Mouse (Mus musculus): ENCODE data around the gene Lingo3. TPM values are rescaled to one million over a fixed set of nuclear protein-coding genes. Genes with fewer than 3 reads are reported as not detected.

Gene Lingo3
- polyA plus RNA-seq, 1 experiment from 2014 or later: 0.10 TPM

GRCm38 (mm10) chr10:80793803-80794202 is 50.0 kb downstream of the Lingo3 start:
- H3K27me3 ChIP-seq: no peaks in the 10 kb centered on the region
- ATAC-seq (no peak), DNase-seq (ENCODE audit: low read depth, low spot score) (no peak)
- in situ Hi-C loops (cut with MboI; ENCODE audit: low pct_unique_long_range_greater_than_20kb): no loop called here
- TF ChIP-seq CTCF (IDR thresholded peaks at IDR 0.05): no peak
- ChIA-PET CTCF (no interaction called here), POLR2A (interaction anchor here (1.0 kb wide), 1 partner anchor 39 kb away, joined by 10 read pairs; the partner anchor contains the start of gene Dot1l)

DNA sequence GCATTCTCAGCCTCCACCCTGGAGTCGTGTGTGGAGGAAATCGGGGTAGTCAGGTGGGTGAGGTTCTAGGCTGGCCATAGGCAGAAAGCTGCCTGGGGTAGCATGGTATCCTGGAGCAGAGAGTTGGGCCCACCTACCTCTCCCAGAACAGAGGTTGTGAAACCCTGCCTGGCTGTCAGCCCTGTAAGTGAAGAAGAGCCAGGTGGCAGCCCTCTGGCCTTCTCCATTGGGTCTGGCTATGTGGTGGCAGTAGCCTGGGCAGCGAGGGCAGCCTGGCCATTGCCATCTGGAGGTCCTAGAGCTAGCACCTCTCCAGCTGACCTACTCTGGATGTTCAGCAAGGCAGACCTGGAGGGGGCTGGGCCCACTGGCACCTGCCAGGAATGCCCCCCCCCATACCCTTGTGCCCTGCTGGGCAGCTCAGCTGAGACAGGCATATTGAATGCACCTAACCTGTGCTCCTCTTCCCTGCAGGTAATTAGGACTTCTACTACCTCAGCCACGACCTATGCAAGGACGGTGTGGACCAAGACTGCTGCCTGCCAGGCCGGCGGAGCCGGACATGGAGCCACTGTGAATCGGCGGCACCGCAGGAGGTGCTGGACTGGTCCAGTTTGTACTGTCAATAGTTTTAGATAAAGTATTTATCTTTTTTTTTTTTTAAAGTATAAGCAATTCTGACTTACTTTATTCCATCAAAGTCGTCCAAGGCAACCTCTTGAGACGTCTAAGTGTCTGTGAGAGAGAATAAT is 50.6 kb downstream of the Lingo3 start:
- H3K27me3 ChIP-seq: no peaks in the 10 kb centered on the region
- in situ Hi-C loops (cut with MboI; ENCODE audit: low pct_unique_long_range_greater_than_20kb): no loop called here
- ChIA-PET CTCF (no interaction called here), POLR2A (interaction anchor here (1.1 kb wide), 1 partner anchor 15 kb away, joined by 3 read pairs; no protein-coding TSS in a partner anchor)
- no peak for TF ChIP-seq CTCF (IDR thresholded peaks at IDR 0.05)
- ATAC-seq: no peak
- DNase-seq (ENCODE audit: low read depth, low spot score): no peak

- TF ChIP-seq CTCF (IDR thresholded peaks at IDR 0.05): no peak
- ChIA-PET POLR2A (interaction anchor here (1.1 kb wide), 1 partner anchor 14 kb away, joined by 3 read pairs; no protein-coding TSS in a partner anchor), CTCF (no interaction called here)
- DNase-seq (ENCODE audit: low read depth, low spot score) (no peak), ATAC-seq (no peak)
- no peaks in the 10 kb centered on the region for H3K27me3 ChIP-seq
- in situ Hi-C loops (cut with MboI; ENCODE audit: low pct_unique_long_range_greater_than_20kb): no loop called here
These were observed 51.4 kb downstream of the Lingo3 start for GRCm38 (mm10) chr10:80792175-80793032.

DNA sequence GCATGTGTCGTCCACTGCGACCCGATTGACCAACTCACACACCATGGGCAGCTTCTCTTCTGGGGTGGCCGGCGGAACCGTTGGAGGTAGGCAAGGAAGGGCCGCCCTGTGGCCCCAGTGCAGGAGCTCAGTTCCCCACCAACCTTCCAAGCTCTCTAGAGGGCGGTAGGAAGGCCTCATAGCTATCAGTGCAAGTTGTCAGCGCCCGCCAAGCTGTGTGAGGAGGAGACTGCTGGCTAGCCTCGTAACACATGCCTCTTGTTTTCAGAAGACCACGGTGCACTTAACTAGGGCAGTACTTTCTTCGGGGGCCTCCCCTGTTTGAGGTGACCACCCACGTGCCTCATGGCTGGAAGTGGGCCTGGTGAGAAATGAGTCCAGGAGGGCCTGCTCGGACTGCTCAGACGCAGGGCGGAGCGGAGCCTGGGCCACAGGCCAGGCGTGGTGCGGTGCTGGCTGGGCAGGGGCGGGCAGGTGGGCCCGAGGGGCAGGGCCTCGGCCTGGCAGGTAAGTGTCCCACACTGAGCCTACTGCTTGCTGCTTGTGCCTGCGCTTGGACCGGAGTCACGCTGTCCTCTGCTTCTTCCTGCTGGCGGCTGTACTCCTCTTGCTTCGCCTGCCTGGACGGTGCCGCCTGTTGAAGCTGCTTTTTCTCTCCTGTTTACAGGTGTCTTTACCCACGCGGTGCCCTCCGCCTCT is 52.2 kb downstream of the Lingo3 start:
- ChIA-PET CTCF (no interaction called here), POLR2A (no interaction called here)
- in situ Hi-C loops (cut with MboI; ENCODE audit: low pct_unique_long_range_greater_than_20kb): no loop called here
- no peaks in the 10 kb centered on the region for H3K27me3 ChIP-seq
- DNase-seq (ENCODE audit: low read depth, low spot score): no peak
- no peak for ATAC-seq
- TF ChIP-seq CTCF (IDR thresholded peaks at IDR 0.05): no peak

- in situ Hi-C loops (cut with MboI; ENCODE audit: low pct_unique_long_range_greater_than_20kb): no loop called here
- CTCF ChIA-PET: no interaction called here
- POLR2A ChIA-PET: no interaction called here
- H3K27me3 ChIP-seq: no peaks in the 10 kb centered on the region
- DNase-seq (ENCODE audit: low read depth, low spot score) (no peak), ATAC-seq (no peak)
- TF ChIP-seq CTCF (IDR thresholded peaks at IDR 0.05): no peak
These were observed 53.0 kb downstream of the Lingo3 start for GRCm38 (mm10) chr10:80790761-80791404.

- DNase-seq (ENCODE audit: low read depth, low spot score): no peak
- H3K27me3 ChIP-seq: no peaks in the 10 kb centered on the region
- ATAC-seq: no peak
- TF ChIP-seq CTCF (IDR thresholded peaks at IDR 0.05): no peak
- in situ Hi-C loops (cut with MboI; ENCODE audit: low pct_unique_long_range_greater_than_20kb): no loop called here
- CTCF ChIA-PET: interaction anchor here (5.0 kb wide), 1 partner anchor 12 kb away, joined by 29 read pairs; no protein-coding TSS in a partner anchor
- POLR2A ChIA-PET: interaction anchor here (1.3 kb wide), 1 partner anchor 33 kb away, joined by 3 read pairs; the partner anchor contains the start of gene Dot1l
These were observed 56.3 kb downstream of the Lingo3 start for GRCm38 (mm10) chr10:80787517-80787916.

- in situ Hi-C loops (cut with MboI; ENCODE audit: low pct_unique_long_range_greater_than_20kb): no loop called here
- DNase-seq (ENCODE audit: low read depth, low spot score): no peak
- ChIA-PET POLR2A (interaction anchor here (1.0 kb wide), 2 partner anchors 9 kb away, joined by 3 to 4 read pairs; no protein-coding TSS in a partner anchor), CTCF (interaction anchor here (1.3 to 5.0 kb wide), 3 partner anchors 10 to 95 kb away, joined by 3 to 29 read pairs (median 4); no protein-coding TSS in a partner anchor)
- no peak for TF ChIP-seq CTCF (IDR thresholded peaks at IDR 0.05)
- ATAC-seq: no peak
- no peaks in the 10 kb centered on the region for H3K27me3 ChIP-seq
These were observed 57.9 kb downstream of the Lingo3 start for GRCm38 (mm10) chr10:80785963-80786362.

GRCm38 (mm10) chr10:80784871-80785270 is 59.0 kb downstream of the Lingo3 start:
- POLR2A ChIA-PET: interaction anchor here (0.5 kb wide), 1 partner anchor 51 kb away, joined by 3 read pairs; no protein-coding TSS in a partner anchor

GRCm38 (mm10) chr10:80784302-80784701 is 59.5 kb downstream of the Lingo3 start:
- DNase-seq (ENCODE audit: low read depth, low spot score): no peak
- no peak for ATAC-seq
- ChIA-PET POLR2A (no interaction called here), CTCF (interaction anchor here (5.0 kb wide), 1 partner anchor 9 kb away, joined by 29 read pairs; no protein-coding TSS in a partner anchor)
- TF ChIP-seq CTCF (IDR thresholded peaks at IDR 0.05): no peak
- no peaks in the 10 kb centered on the region for H3K27me3 ChIP-seq
- in situ Hi-C loops (cut with MboI; ENCODE audit: low pct_unique_long_range_greater_than_20kb): no loop called here

More at GRCm38 (mm10) chr10:80784871-80785270, 59.0 kb downstream of the Lingo3 start:
- ATAC-seq (no peak), DNase-seq (ENCODE audit: low read depth, low spot score) (no peak)
- CTCF ChIA-PET: interaction anchor here (1.3 to 5.0 kb wide), 2 partner anchors 9 to 96 kb away, joined by 4 to 29 read pairs; no protein-coding TSS in a partner anchor
- H3K27me3 ChIP-seq: no peaks in the 10 kb centered on the region
- no peak for TF ChIP-seq CTCF (IDR thresholded peaks at IDR 0.05)
- in situ Hi-C loops (cut with MboI; ENCODE audit: low pct_unique_long_range_greater_than_20kb): no loop called here

Other genes starting within 250 kb of the Lingo3 start
- 76.6 TPM for gene Scamp4, start 241.2 kb downstream of the Lingo3 start, polyA plus RNA-seq (2021)
- 4.7 TPM for gene Adat3, start 241.2 kb downstream of the Lingo3 start, polyA plus RNA-seq (2021)
- 1.7 TPM for gene Gm49322, start 238.0 kb downstream of the Lingo3 start, polyA plus RNA-seq (2021)
- gene Csnk1g2, start 221.2 kb downstream of the Lingo3 start, polyA plus RNA-seq (2021): 164 TPM
- 70.4 TPM for gene Btbd2, start 187.0 kb downstream of the Lingo3 start, polyA plus RNA-seq (2021)
- gene Mknk2, start 165.9 kb downstream of the Lingo3 start, polyA plus RNA-seq (2021): 124 TPM
- gene Mob3a, start 142.1 kb downstream of the Lingo3 start, polyA plus RNA-seq (2021): 15.9 TPM
- 12.0 TPM for gene Izumo4, start 141.9 kb downstream of the Lingo3 start, polyA plus RNA-seq (2021)
- 103 TPM for gene Ap3d1, start 101.8 kb downstream of the Lingo3 start, polyA plus RNA-seq (2021)
- gene Dot1l, start 88.8 kb downstream of the Lingo3 start, polyA plus RNA-seq (2021): 24.0 TPM
- gene Sf3a2, start 45.8 kb downstream of the Lingo3 start, polyA plus RNA-seq (2021): 66.7 TPM
- 77.0 TPM for gene Plekhj1, start 45.4 kb downstream of the Lingo3 start, polyA plus RNA-seq (2021)
- gene Amh, start 38.8 kb downstream of the Lingo3 start, polyA plus RNA-seq (2021): 0.47 TPM
- gene Jsrp1, start 30.5 kb downstream of the Lingo3 start, polyA plus RNA-seq (2021): not detected
- 618 TPM for gene Oaz1, start 17.4 kb downstream of the Lingo3 start, polyA plus RNA-seq (2021)
- gene Lsm7, start 11.2 kb upstream of the Lingo3 start, polyA plus RNA-seq (2021): 77.8 TPM
- 36.8 TPM for gene Sppl2b, start 11.2 kb upstream of the Lingo3 start, polyA plus RNA-seq (2021)
- 0.04 TPM for gene Tmprss9, start 27.8 kb upstream of the Lingo3 start, polyA plus RNA-seq (2021)
- 253 TPM for gene Timm13, start 56.9 kb upstream of the Lingo3 start, polyA plus RNA-seq (2021)
- gene Lmnb2, start 74.2 kb upstream of the Lingo3 start, polyA plus RNA-seq (2021): 24.7 TPM
- 53.8 TPM for gene Gadd45b, start 86.0 kb upstream of the Lingo3 start, polyA plus RNA-seq (2021)
- gene Gng7, start 170.9 kb upstream of the Lingo3 start, polyA plus RNA-seq (2021): 7.2 TPM
- 0.33 TPM for gene Diras1, start 181.6 kb upstream of the Lingo3 start, polyA plus RNA-seq (2021)
- gene Slc39a3, start 193.4 kb upstream of the Lingo3 start, polyA plus RNA-seq (2021): 14.3 TPM
- gene Sgta, start 216.1 kb upstream of the Lingo3 start, polyA plus RNA-seq (2021): 129 TPM
- 43.3 TPM for gene Thop1, start 226.0 kb upstream of the Lingo3 start, polyA plus RNA-seq (2021)